Mouse (Mus musculus) MEL (cell line): ENCODE measurements around the gene Tank. TPM values are rescaled to one million over a fixed set of nuclear protein-coding genes. Genes with fewer than 3 reads are reported as not detected.

Source experiments
- DNase-seq: peaks from one replicate; pipeline ENCODE4 v3.0.0; 2011; ENCODE audit warnings: low read depth, low spot score
- H3K27ac ChIP-seq: 2 replicates; pipeline ENCODE4 v1.5.1; 2012; ENCODE audit warnings: low read depth, mild to moderate bottlenecking, control low read depth, low read length, moderate library complexity; ENCODE audit not compliant: control insufficient read depth
- H3K27me3 ChIP-seq, 2 experiments: fragments of 150-350 bp in 1 of 2; sonication (generic) in 1 of 2; 2 replicates each; pipeline ENCODE4 v1.6.1; 2012; ENCODE audit warnings: low read length in 2 of 2, mild to moderate bottlenecking in 2 of 2, improper control_type of control experiment in 1 of 2, moderate library complexity in 1 of 2; ENCODE audit not compliant: insufficient read depth in 2 of 2, control insufficient read depth in 1 of 2
- H3K36me3 ChIP-seq, 2 experiments: 2 replicates each; pipeline ENCODE4 v1.6.1; 2012 to 2014; ENCODE audit warnings: low read length in 2 of 2, improper control_type of control experiment in 1 of 2, inconsistent platforms in 1 of 2, mild to moderate bottlenecking in 1 of 2; ENCODE audit not compliant: insufficient read depth in 2 of 2, control insufficient read depth in 1 of 2
- H3K4me1 ChIP-seq, 2 experiments: fragments of 150-350 bp in 1 of 2; sonication (generic) in 1 of 2; 2 replicates each; pipeline ENCODE4 v1.6.1; 2012; ENCODE audit warnings: low read length in 2 of 2, improper control_type of control experiment in 1 of 2, mild to moderate bottlenecking in 1 of 2; ENCODE audit not compliant: insufficient read depth in 2 of 2, control insufficient read depth in 1 of 2
- H3K4me3 ChIP-seq, 2 experiments: fragments of 150-350 bp in 1 of 2; sonication (generic) in 1 of 2; 2 replicates each; pipeline ENCODE4 v1.5.1; 2012; ENCODE audit warnings: low read depth in 2 of 2, low read length in 2 of 2, mild to moderate bottlenecking in 2 of 2, moderate library complexity in 2 of 2, control low read depth in 1 of 2, improper control_type of control experiment in 1 of 2; ENCODE audit not compliant: control insufficient read depth in 1 of 2, insufficient read depth in 1 of 2
- H3K79me2 ChIP-seq: 2 replicates; pipeline ENCODE4 v1.6.1; 2012; ENCODE audit warnings: mild to moderate bottlenecking, low read length, moderate library complexity; ENCODE audit not compliant: control insufficient read depth, poor library complexity, insufficient read depth
- H3K9ac ChIP-seq: 2 replicates; pipeline ENCODE4 v1.6.1; 2012; ENCODE audit warnings: low read depth, mild to moderate bottlenecking, control low read depth, low read length, moderate library complexity; ENCODE audit not compliant: control insufficient read depth, poor library complexity, severe bottlenecking
- H3K9me3 ChIP-seq: fragments of 150-350 bp; sonication (generic); replicated peaks from 2 replicates; pipeline ENCODE4 v1.6.1; 2012; ENCODE audit warnings: mild to moderate bottlenecking, low read length, improper control_type of control experiment, moderate library complexity; ENCODE audit not compliant: insufficient read depth
- CTCF ChIP-seq, 3 experiments: IDR thresholded peaks in 2 of 3; conservative IDR thresholded peaks in 1 of 3; 2 replicates each; pipeline ENCODE4 v1.5.1; 2011 to 2012; ENCODE audit warnings: low read length in 3 of 3, low read depth in 2 of 3, mild to moderate bottlenecking in 2 of 3, improper control_type of control experiment in 1 of 3, inconsistent platforms in 1 of 3, mixed read lengths in 1 of 3, moderate library complexity in 1 of 3; ENCODE audit not compliant: control insufficient read depth in 1 of 3, insufficient read depth in 1 of 3, poor library complexity in 1 of 3, severe bottlenecking in 1 of 3
- HCFC1 ChIP-seq: IDR thresholded peaks from 2 replicates; pipeline ENCODE4 v1.6.1; 2012; ENCODE audit warnings: low read depth, mild to moderate bottlenecking, inconsistent platforms, low read length, improper control_type of control experiment, moderate library complexity
- NELFE ChIP-seq: IDR thresholded peaks from 2 replicates; pipeline ENCODE4 v1.6.1; 2011; ENCODE audit warnings: low read depth, low read length, improper control_type of control experiment
- RAD21 ChIP-seq: IDR thresholded peaks from 2 replicates; pipeline ENCODE4 v1.6.1; 2011; ENCODE audit warnings: mild to moderate bottlenecking, low read depth, low read length, improper control_type of control experiment
- TBP ChIP-seq: IDR thresholded peaks from 2 replicates; pipeline ENCODE4 v1.8.0; 2011; ENCODE audit warnings: low read depth, low read length, improper control_type of control experiment
- USF1 ChIP-seq: IDR thresholded peaks from 2 replicates; pipeline ENCODE4 v1.6.1; 2014; ENCODE audit warnings: low read depth, mild to moderate bottlenecking, inconsistent platforms, low read length, improper control_type of control experiment, moderate library complexity
- USF2 ChIP-seq, 2 experiments: IDR thresholded peaks; 2 replicates each; pipeline ENCODE4 v1.6.1; 2011 to 2012; ENCODE audit warnings: improper control_type of control experiment in 2 of 2, low read length in 2 of 2, borderline replicate concordance in 1 of 2, inconsistent platforms in 1 of 2, low read depth in 1 of 2, mild to moderate bottlenecking in 1 of 2; ENCODE audit not compliant: insufficient read depth in 1 of 2
- ZMIZ1 ChIP-seq: IDR thresholded peaks from 2 replicates; pipeline ENCODE4 v1.6.1; 2012; ENCODE audit warnings: low read depth, mild to moderate bottlenecking, inconsistent platforms, low read length, improper control_type of control experiment, moderate library complexity
- ZNF384 ChIP-seq: IDR thresholded peaks from 2 replicates; pipeline ENCODE4 v1.6.1; 2012; ENCODE audit warnings: low read depth, mild to moderate bottlenecking, inconsistent platforms, low read length, improper control_type of control experiment
- polyA plus RNA-seq, 2 experiments: library from polyadenylated mRNA; stranded (reverse) in 1 of 2; unstranded in 1 of 2; fragments of >175 nt in 1 of 2; fragments of >200 nt in 1 of 2; gene quantifications; 2 replicates each; pipeline versions ENCODE4 v1.2.1 to v1.2.4; 2012; ENCODE audit warnings: low replicate concordance in 2 of 2, low read depth in 1 of 2; ENCODE audit not compliant: insufficient read length in 2 of 2, insufficient read depth in 1 of 2, missing spikeins in 1 of 2
- total RNA-seq: library from RNA; depleted of rRNA; stranded (reverse); fragments of 300-350 nt; gene quantifications from 2 replicates; pipeline ENCODE4 v1.2.3, GENCODE M21; 2012

Tank gene
- total and polyA plus RNA-seq, 3 experiments = 27.0 to 96.7 (median 27.4) TPM

GRCm38 (mm10) chr2:61577696-61578062 lies 706 bp upstream of the Tank start:
- no peak for DNase-seq

GRCm38 (mm10) chr2:61579501-61579990 lies 1.2 kb downstream of the Tank start:
- H3K27ac ChIP-seq = no peak overlapping the region

More at GRCm38 (mm10) chr2:61577696-61578062, 706 bp upstream of the Tank start:
- Histone ChIP-seq H3K4me1 (peaks cover 2 to 6% of the 10 kb centered on the region in 2 experiments; a peak in 2 of 4 replicates), H3K4me3 (no peak overlapping the region), H3K27ac (no peak overlapping the region), H3K27me3 (no peaks in the 10 kb centered on the region), H3K79me2 (no peaks in the 10 kb centered on the region), H3K9ac (no peak overlapping the region), H3K36me3 (peaks cover 0 to 2% of the 10 kb centered on the region in 2 experiments; a peak in 2 of 4 replicates), H3K9me3 (no peaks in the 10 kb centered on the region)
- TF ChIP-seq USF2 (IDR thresholded peaks at IDR 0.05; ENCODE audit: borderline replicate concordance in 1 of 2, insufficient read depth in 1 of 2, low read depth in 1 of 2, low read length in 2 of 2) = no peak
- no peak for TF ChIP-seq HCFC1
- TF ChIP-seq USF1 = no peak
- no peak for TF ChIP-seq RAD21

GRCm38 (mm10) chr2:61580091-61580490 lies 1.7 kb downstream of the Tank start:
- H3K4me1 ChIP-seq = peaks cover 6 to 9% of the 10 kb centered on the region in 2 experiments; a peak in 3 of 4 replicates
- no peak overlapping the region for H3K4me3 ChIP-seq
- H3K9ac ChIP-seq = no peak overlapping the region
- H3K9me3 ChIP-seq = no peaks in the 10 kb centered on the region
- H3K36me3 ChIP-seq = peaks cover 0 to 6% of the 10 kb centered on the region in 2 experiments; a peak in 2 of 4 replicates
- H3K79me2 ChIP-seq = no peaks in the 10 kb centered on the region
- no peak for DNase-seq
- H3K27ac ChIP-seq = no peak overlapping the region
- H3K27me3 ChIP-seq = no peaks in the 10 kb centered on the region
- TF ChIP-seq ZNF384 (no peak), ZMIZ1 (no peak), CTCF (IDR thresholded peaks at IDR 0.05 in 2 of 3, conservative IDR thresholded peaks at IDR 0.05 in 1 of 3; ENCODE audit: control insufficient read depth in 1 of 3, insufficient read depth in 1 of 3, low read depth in 2 of 3, low read length in 3 of 3, poor library complexity in 1 of 3, severe bottlenecking in 1 of 3) (no peak), NELFE (no peak), TBP (no peak)

More at GRCm38 (mm10) chr2:61579501-61579990, 1.2 kb downstream of the Tank start:
- no peak overlapping the region for H3K4me3 ChIP-seq
- no peaks in the 10 kb centered on the region for H3K9me3 ChIP-seq
- H3K4me1 ChIP-seq = peaks cover 6 to 9% of the 10 kb centered on the region in 2 experiments; a peak in 3 of 4 replicates
- no peaks in the 10 kb centered on the region for H3K79me2 ChIP-seq
- no peak for DNase-seq
- H3K27me3 ChIP-seq = no peaks in the 10 kb centered on the region
- no peak for TF ChIP-seq USF1
- no peak overlapping the region for H3K9ac ChIP-seq
- peaks cover 0 to 6% of the 10 kb centered on the region in 2 experiments; a peak in 2 of 4 replicates for H3K36me3 ChIP-seq
